Mouse (Mus musculus): ENCODE results near the gene Prrt3. TPM values are rescaled to one million over a fixed set of nuclear protein-coding genes. Genes with fewer than 3 reads are reported as not detected.

Prrt3 gene
- polyA plus RNA-seq, 1 experiment from 2014 or later = 0.60 TPM

DNA sequence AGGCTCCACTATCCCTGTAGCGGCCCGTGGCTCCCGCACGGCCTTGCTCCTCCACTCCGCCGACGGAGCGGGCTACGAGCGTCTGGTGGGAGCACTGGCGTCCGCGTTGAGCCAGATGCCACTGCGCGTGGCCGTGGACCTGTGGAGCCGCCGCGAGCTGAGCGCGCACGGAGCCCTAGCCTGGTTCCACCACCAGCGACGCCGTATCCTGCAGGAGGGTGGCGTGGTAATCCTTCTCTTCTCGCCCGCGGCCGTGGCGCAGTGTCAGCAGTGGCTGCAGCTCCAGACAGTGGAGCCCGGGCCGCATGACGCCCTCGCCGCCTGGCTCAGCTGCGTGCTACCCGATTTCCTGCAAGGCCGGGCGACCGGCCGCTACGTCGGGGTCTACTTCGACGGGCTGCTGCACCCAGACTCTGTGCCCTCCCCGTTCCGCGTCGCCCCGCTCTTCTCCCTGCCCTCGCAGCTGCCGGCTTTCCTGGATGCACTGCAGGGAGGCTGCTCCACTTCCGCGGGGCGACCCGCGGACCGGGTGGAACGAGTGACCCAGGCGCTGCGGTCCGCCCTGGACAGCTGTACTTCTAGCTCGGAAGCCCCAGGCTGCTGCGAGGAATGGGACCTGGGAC, 19.1 kb downstream of the Prrt3 start:
- no peaks in the 10 kb centered on the region for H3K9me3 ChIP-seq (replicated peaks)
- H3K27me3 ChIP-seq (ENCODE audit: low read depth, poor library complexity, severe bottlenecking) = peaks cover 48% of the 10 kb centered on the region
- no peak for DNase-seq (ENCODE audit: low spot score)
- H3K4me1 ChIP-seq = peaks cover 32% of the 10 kb centered on the region
- H3K36me3 ChIP-seq = no peaks in the 10 kb centered on the region
- peak overlapping the region; percentile 81 for H3K27ac ChIP-seq
- WGBS = 4% methylated on average over 65 of the region's 65 CpGs
- H3K4me3 ChIP-seq = peak overlapping the region; percentile 59

DNA sequence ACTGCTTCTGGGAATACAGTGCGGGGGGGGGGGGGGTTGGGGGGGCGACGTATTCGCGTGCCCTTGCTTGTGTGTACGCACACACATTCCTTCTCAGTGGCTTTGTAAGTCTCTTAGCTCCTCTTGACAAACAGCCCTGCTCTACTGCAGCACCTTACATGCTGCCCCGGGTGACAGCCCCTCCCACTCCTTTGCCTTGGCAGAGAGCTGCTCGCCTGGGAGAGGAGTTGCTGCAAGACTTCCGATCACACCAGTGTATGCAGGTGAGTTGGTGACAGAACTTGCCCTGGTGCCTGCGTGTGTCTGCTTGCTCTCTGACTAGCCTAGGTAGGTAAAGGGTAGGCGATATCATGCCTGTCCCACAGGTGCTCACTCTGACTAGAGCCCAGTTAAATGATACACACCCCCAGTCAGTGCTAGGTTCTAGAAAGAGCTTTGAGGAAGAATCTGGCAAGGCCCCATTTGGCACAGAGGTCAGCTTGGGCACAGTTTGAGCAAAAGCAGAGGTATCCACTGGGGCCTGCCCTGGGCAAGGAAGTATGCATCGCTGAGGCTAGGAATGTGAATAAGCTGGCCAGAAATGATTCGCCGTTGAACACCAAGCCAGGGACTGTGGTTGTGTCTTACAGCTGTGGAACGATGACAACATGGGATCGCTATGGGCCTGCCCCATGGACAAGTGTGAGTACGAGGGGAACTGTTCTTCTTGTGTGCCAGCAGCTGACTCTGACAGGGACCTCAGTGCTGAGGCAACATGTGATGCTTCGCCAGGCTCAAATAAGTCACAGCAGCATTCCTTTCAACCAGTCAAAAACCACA, 21.0 kb downstream of the Prrt3 start:
- WGBS = 63% methylated on average over 18 of the region's 18 CpGs
- Histone ChIP-seq H3K36me3 (no peaks in the 10 kb centered on the region), H3K9me3 (replicated peaks) (no peaks in the 10 kb centered on the region), H3K4me3 (no peak overlapping the region), H3K27me3 (ENCODE audit: low read depth, poor library complexity, severe bottlenecking) (peaks cover 58% of the 10 kb centered on the region), H3K4me1 (peaks cover 21% of the 10 kb centered on the region), H3K27ac (no peak overlapping the region)
- DNase-seq (ENCODE audit: low spot score) = no peak

DNA sequence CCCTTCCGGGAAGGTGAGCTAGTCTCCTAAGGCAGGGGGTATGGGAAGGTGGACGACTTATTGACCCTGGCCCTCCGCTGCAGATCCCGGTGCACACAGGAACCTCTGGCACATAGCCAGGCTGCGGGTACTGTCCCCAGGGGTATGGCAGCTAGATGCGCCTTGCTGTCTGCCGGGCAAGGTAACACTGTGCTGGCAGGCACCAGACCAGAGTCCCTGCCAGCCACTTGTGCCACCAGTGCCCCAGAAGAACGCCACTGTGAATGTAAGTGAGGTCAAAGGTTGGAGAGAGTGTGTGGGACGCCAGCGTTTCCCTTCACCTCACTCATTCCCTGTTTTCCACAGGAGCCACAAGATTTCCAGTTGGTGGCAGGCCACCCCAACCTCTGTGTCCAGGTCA, 22.8 kb downstream of the Prrt3 start:
- Histone ChIP-seq H3K36me3 (no peaks in the 10 kb centered on the region), H3K4me3 (no peak overlapping the region), H3K4me1 (peaks cover 14% of the 10 kb centered on the region), H3K9me3 (replicated peaks) (no peaks in the 10 kb centered on the region), H3K27ac (no peak overlapping the region), H3K27me3 (ENCODE audit: low read depth, poor library complexity, severe bottlenecking) (peaks cover 57% of the 10 kb centered on the region)
- 85% methylated on average over 10 of the region's 10 CpGs for WGBS
- no peak for DNase-seq (ENCODE audit: low spot score)

DNA sequence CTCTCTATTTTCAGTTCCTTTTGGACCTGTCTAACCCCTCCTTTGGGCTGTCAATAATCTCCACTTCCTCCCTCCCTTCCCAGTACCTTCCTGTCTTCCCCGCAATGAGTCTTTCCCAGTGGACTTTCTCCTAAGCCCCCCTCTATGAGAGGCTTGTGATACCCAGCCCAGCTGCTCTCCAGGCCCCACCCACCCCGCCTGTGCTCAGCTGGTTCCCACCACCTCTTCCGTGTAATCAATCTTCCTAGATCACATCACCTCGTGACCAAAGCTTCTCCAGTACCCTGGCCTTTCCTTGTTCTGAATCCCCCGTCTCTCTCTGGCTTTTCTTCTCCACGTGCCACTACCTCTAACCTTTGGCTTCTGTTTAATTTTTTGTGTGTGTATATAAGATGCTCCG, 24.4 kb downstream of the Prrt3 start:
- Histone ChIP-seq H3K4me3 (no peak overlapping the region), H3K36me3 (no peaks in the 10 kb centered on the region), H3K27me3 (ENCODE audit: low read depth, poor library complexity, severe bottlenecking) (peaks cover 53% of the 10 kb centered on the region), H3K27ac (no peak overlapping the region), H3K4me1 (peaks cover 6% of the 10 kb centered on the region), H3K9me3 (replicated peaks) (no peaks in the 10 kb centered on the region)
- 40% methylated on average over 7 of the region's 7 CpGs for WGBS
- no peak for DNase-seq (ENCODE audit: low spot score)

DNA sequence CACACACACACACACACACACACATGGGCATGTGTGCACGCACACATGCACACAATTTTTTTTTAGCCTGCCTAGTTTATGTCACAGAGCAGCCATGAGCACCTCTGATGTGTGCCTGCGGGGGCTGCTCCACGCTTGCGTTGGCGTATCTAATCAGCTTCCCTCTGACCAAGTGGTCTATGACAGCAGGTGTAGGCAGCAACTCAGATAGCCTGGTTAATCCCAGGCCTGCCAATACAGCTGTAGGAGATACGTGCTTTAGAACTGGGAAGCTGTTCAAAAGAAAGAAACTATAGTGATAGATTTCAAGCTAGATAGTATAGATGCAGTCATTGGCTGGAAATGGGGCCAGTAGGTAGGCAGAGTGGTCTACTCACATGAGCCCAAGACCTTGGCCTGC, 28.0 kb downstream of the Prrt3 start:
- no peaks in the 10 kb centered on the region for H3K9me3 ChIP-seq (replicated peaks)
- H3K27me3 ChIP-seq (ENCODE audit: low read depth, poor library complexity, severe bottlenecking) = peaks cover 53% of the 10 kb centered on the region
- no peak overlapping the region for H3K27ac ChIP-seq
- no peak for DNase-seq (ENCODE audit: low spot score)
- no peaks in the 10 kb centered on the region for H3K36me3 ChIP-seq
- H3K4me1 ChIP-seq = peaks cover 33% of the 10 kb centered on the region
- H3K4me3 ChIP-seq = no peak overlapping the region
- WGBS = 87% methylated on average over 6 of the region's 6 CpGs

DNA sequence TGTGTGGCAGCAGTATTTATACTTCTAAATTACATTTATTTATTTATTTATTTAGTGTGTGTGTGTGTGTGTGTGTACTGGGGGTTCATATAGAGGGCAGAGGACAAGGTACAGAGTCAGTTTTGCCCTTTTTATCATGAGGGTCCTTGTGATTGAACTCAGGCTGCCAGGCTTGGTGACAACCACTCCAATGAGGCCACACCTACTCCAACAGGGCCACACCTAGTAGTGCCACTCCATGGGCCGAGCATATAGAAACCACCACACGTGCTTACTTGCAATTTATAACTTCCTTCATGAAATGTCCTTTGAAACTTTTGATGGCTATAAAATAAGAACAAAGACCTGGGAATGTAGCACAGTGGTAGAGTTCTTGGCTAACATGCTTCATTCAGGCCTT, 28.5 kb downstream of the Prrt3 start:
- Histone ChIP-seq H3K36me3 (no peaks in the 10 kb centered on the region), H3K4me3 (no peak overlapping the region), H3K4me1 (peaks cover 35% of the 10 kb centered on the region), H3K27ac (no peak overlapping the region), H3K27me3 (ENCODE audit: low read depth, poor library complexity, severe bottlenecking) (peaks cover 55% of the 10 kb centered on the region), H3K9me3 (replicated peaks) (no peaks in the 10 kb centered on the region)
- 87% methylated on average over 2 of the region's 2 CpGs for WGBS
- DNase-seq (ENCODE audit: low spot score) = no peak

DNA sequence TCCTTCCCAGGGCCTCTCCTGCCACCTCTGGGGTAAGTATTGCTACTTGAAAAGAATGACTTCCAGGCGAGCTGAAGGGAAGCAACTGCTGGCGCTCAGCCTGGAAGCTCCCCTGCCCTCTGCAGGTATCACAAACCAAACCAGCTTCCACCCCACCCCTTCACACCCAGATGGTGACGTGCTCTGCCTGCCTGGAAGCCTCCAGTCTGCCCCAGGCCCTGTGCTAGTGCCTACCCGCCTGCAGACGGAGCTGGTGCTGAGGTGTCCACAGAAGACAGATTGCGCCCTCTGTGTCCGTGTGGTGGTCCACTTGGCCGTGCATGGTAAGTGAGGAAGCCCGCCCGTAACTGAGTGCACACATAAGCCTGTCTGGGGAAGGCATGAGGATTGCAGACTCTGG, 29.7 kb downstream of the Prrt3 start:
- DNase-seq (ENCODE audit: low spot score) = no peak
- WGBS = 55% methylated on average over 10 of the region's 10 CpGs
- no peak overlapping the region for H3K4me3 ChIP-seq
- peaks cover 51% of the 10 kb centered on the region for H3K27me3 ChIP-seq (ENCODE audit: low read depth, poor library complexity, severe bottlenecking)
- peaks cover 35% of the 10 kb centered on the region for H3K4me1 ChIP-seq
- H3K36me3 ChIP-seq = no peaks in the 10 kb centered on the region
- H3K9me3 ChIP-seq (replicated peaks) = no peaks in the 10 kb centered on the region
- H3K27ac ChIP-seq = no peak overlapping the region

DNA sequence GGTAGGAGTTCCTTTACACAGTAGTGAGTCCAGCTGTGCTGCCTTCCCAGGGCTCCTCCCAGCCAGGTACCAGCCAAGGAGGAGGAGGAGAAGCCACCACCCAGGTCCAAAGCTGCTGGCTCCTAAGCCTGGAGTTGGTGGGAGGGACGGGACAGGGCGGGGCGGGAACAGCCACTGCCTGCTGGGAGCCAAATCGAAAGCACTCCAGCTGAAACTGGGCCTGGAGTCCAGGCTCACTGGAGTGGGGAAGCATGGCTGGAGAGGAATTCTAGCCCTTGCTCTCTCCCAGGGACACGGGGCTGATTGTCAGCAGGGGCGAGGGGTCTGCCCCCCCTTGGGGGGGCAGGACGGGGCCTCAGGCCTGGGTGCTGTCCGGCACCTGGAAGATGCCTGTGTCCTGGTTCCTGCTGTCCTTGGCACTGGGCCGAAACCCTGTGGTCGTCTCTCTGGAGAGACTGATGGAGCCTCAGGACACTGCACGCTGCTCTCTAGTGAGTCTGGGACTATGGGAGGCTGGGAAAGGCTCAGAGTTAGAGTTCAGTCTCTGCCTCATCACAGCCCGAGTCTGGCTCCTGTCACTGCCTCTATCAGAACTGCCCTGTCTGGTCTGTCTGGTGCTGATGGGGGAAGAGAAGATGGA, 30.3 kb downstream of the Prrt3 start, which contains the start of gene Il17rc:
Gene Il17rc, plus strand, starts transcription at position 131 of the 640 bp plus-strand sequence.
- WGBS = 21% methylated on average over 12 of the region's 12 CpGs
- Histone ChIP-seq H3K36me3 (no peaks in the 10 kb centered on the region), H3K27me3 (ENCODE audit: low read depth, poor library complexity, severe bottlenecking) (peaks cover 51% of the 10 kb centered on the region), H3K4me1 (peaks cover 35% of the 10 kb centered on the region), H3K4me3 (peak within 1 kb of the TSS; percentile 32), H3K27ac (peak within 1 kb of the TSS; percentile 68), H3K9me3 (replicated peaks) (no peaks in the 10 kb centered on the region)
- DNase-seq (ENCODE audit: low spot score) = peak; percentile 47

DNA sequence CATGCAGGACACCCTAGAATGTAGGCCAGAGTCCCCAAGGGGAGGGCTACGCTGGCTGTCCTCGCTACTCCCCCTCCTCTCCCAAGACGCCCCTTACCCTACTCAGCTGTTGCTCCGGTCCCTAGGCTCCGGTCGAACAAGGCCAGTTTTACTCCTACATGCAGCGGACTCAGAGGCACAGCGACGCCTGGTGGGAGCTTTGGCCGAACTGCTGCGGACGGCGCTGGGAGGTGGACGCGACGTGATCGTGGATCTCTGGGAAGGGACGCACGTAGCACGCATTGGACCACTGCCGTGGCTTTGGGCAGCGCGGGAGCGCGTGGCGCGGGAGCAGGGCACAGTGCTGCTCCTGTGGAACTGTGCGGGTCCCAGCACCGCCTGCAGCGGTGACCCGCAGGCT, 32.3 kb downstream of the Prrt3 start:
- Histone ChIP-seq H3K9me3 (replicated peaks) (no peaks in the 10 kb centered on the region), H3K36me3 (no peaks in the 10 kb centered on the region), H3K4me1 (peaks cover 35% of the 10 kb centered on the region), H3K27ac (peak overlapping the region; percentile 66), H3K4me3 (peak overlapping the region; percentile 52), H3K27me3 (ENCODE audit: low read depth, poor library complexity, severe bottlenecking) (peaks cover 45% of the 10 kb centered on the region)
- WGBS = 3% methylated on average over 31 of the region's 31 CpGs
- peak; percentile 88 for DNase-seq (ENCODE audit: low spot score)

DNA sequence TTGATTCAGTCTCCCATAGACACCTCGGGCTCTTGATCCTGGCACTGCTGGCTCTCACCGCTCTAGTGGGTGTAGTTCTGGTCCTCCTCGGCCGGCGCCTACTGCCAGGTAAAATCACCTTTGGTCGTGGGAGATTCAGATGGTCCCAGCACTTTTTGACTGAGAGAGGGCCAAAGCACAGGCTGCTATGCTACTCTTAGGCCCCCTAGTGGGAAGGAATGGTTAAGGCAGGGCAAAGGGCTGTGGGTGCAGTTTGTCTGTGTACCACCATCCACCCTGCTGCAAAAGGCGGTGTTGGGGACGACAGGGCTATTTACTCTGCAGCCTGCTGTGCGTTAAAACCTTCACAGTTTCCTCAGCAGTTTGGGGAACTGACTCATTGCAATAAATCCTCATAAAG, 32.7 kb downstream of the Prrt3 start:
- 12% methylated on average over 9 of the region's 9 CpGs for WGBS
- H3K9me3 ChIP-seq (replicated peaks) = no peaks in the 10 kb centered on the region
- peak; percentile 74 for DNase-seq (ENCODE audit: low spot score)
- H3K27me3 ChIP-seq (ENCODE audit: low read depth, poor library complexity, severe bottlenecking) = peaks cover 45% of the 10 kb centered on the region
- H3K36me3 ChIP-seq = no peaks in the 10 kb centered on the region
- H3K4me1 ChIP-seq = peaks cover 35% of the 10 kb centered on the region
- H3K4me3 ChIP-seq = peak overlapping the region; percentile 52
- peak overlapping the region; percentile 66; the same call in 1 of the 2 replicates for H3K27ac ChIP-seq

DNA sequence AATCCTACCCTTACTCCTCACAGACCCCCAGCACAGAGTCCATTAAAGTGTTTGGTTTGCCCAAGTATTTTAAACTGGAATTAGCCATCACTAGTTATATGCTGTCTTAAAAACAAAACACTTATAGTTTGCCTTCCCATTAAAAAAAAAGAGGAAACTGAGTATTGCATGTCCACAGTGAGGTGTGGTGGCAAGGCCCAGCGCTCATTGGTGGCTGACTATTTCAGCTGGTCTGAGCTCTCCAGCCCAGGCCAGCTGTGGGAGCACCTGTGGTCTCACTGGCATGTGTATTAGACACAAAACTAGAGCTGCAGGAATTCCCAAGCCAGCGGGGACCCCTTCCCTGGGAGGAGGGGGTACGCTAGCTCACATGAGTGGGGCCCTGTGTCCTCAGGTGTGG, 33.2 kb downstream of the Prrt3 start:
- peaks cover 45% of the 10 kb centered on the region for H3K27me3 ChIP-seq (ENCODE audit: low read depth, poor library complexity, severe bottlenecking)
- H3K36me3 ChIP-seq = no peaks in the 10 kb centered on the region
- no peak overlapping the region for H3K27ac ChIP-seq
- H3K4me3 ChIP-seq = peak overlapping the region; percentile 52; the same call in 1 of the 2 replicates
- peaks cover 35% of the 10 kb centered on the region for H3K4me1 ChIP-seq
- 60% methylated on average over 3 of the region's 3 CpGs for WGBS
- H3K9me3 ChIP-seq (replicated peaks) = no peaks in the 10 kb centered on the region
- no peak for DNase-seq (ENCODE audit: low spot score)

DNA sequence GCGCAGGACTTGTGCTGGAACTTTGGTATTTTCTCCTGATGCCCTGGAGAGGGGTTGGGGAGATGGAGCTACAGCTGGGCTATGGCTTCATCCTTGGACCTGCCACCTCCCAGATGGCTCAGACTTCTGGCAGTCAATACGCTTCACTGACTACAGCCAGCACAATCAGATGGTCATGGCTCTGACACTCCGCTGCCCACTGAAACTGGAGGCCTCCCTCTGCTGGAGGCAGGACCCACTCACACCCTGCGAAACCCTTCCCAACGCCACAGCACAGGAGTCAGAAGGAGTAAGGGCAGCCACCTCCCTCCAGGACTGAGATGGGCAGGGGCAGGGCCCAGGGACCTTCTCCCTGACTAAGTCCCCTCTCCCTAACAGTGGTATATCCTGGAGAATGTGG, 36.1 kb downstream of the Prrt3 start:
- no peaks in the 10 kb centered on the region for H3K9me3 ChIP-seq (replicated peaks)
- H3K27ac ChIP-seq = no peak overlapping the region
- no peak overlapping the region for H3K4me3 ChIP-seq
- 63% methylated on average over 5 of the region's 5 CpGs for WGBS
- H3K27me3 ChIP-seq (ENCODE audit: low read depth, poor library complexity, severe bottlenecking) = peaks cover 22% of the 10 kb centered on the region
- DNase-seq (ENCODE audit: low spot score) = no peak
- H3K36me3 ChIP-seq = no peaks in the 10 kb centered on the region
- H3K4me1 ChIP-seq = peaks cover 15% of the 10 kb centered on the region

DNA sequence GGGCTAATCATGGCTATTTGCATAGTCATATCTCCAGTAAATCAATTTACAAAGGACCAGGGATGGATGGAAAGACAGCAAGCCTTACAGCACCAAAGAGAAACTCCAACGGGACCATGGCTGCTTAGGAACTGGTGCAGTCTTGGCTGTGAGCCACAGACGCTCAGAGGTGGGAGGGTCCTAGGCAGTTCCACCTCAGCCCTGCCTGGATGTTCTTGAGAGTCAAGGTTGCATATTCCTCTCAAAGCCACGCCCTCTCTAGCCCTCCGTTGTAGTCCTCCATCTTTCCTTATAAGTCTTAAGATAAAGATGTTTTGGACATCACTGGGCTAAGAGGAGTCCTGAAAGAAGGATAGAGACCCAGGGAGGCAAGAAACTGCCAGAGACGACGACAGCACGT, 37.7 kb downstream of the Prrt3 start:
- Histone ChIP-seq H3K27ac (no peak overlapping the region), H3K4me1 (peaks cover 6% of the 10 kb centered on the region), H3K4me3 (no peak overlapping the region), H3K27me3 (ENCODE audit: low read depth, poor library complexity, severe bottlenecking) (peaks cover 6% of the 10 kb centered on the region), H3K9me3 (replicated peaks) (no peaks in the 10 kb centered on the region), H3K36me3 (no peaks in the 10 kb centered on the region)
- WGBS = 75% methylated on average over 7 of the region's 7 CpGs
- DNase-seq (ENCODE audit: low spot score) = no peak

Data from limb, embryonic 10.5 days (tissue).